Mouse (Mus musculus) hematopoietic stem cell, adult 5-6 weeks (primary cell): ENCODE results near the gene Sctr. TPM values are rescaled to one million over a fixed set of nuclear protein-coding genes. Genes with fewer than 3 reads are reported as not detected.

Experiments
- total RNA-seq: library from RNA; stranded (forward); fragments of 172-1452, 232-1000 nt; gene quantifications from 2 replicates; pipeline ENCODE4 v1.2.3, GENCODE M21; 2017

The Sctr gene
- total RNA-seq, 1 experiment from 2014 or later: not detected

Other genes starting within 250 kb of the Sctr start
- gene Ptpn4, start 169.3 kb upstream of the Sctr start, total RNA-seq: 17.0 and 22.1 TPM in 2 replicates
- 5.2 and 6.1 TPM in 2 replicates for gene Tmem177, start 93.7 kb upstream of the Sctr start, total RNA-seq
- not detected in 2 replicates for gene Cfap221, start 9.7 kb upstream of the Sctr start, total RNA-seq
- 0.25 and 2.6 TPM in 2 replicates for gene Tmem37, start 67.2 kb downstream of the Sctr start, total RNA-seq
- gene Dbi, start 114.2 kb downstream of the Sctr start, total RNA-seq: 156 and 161 TPM in 2 replicates
- gene 3110009E18Rik, start 114.3 kb downstream of the Sctr start, total RNA-seq: 11.3 and 11.5 TPM in 2 replicates